Mouse (Mus musculus) cerebellum, adult 2 months (tissue): ENCODE data around the gene Heatr5a. TPM values are rescaled to one million over a fixed set of nuclear protein-coding genes. Genes with fewer than 3 reads are reported as not detected.

Source experiments
- DNase-seq, 2 experiments: peaks; one replicate each; pipeline ENCODE4 v3.0.0; 2021
- H3K27ac ChIP-seq: fragments of 200-500 bp; 2 replicates; pipeline ENCODE4 v1.5.1; 2012; ENCODE audit warnings: low read length, control low read depth, inconsistent platforms; ENCODE audit not compliant: insufficient read depth
- H3K27me3 ChIP-seq: fragments of 200-500 bp; 2 replicates; pipeline ENCODE4 v1.6.1; 2012; ENCODE audit warnings: inconsistent platforms, mild to moderate bottlenecking, low read length, moderate library complexity; ENCODE audit not compliant: control insufficient read depth, insufficient read depth
- H3K4me1 ChIP-seq: fragments of 200-500 bp; 2 replicates; pipeline ENCODE4 v1.6.1; 2011; ENCODE audit warnings: low read length; ENCODE audit not compliant: control insufficient read depth, insufficient read depth
- H3K4me3 ChIP-seq: fragments of 200-500 bp; replicated peaks from 2 replicates; pipeline ENCODE3; 2011; ENCODE audit warnings: mild to moderate bottlenecking, low read depth, low read length, control low read depth; ENCODE audit not compliant: insufficient read depth
- CTCF ChIP-seq: fragments of 200-500 bp; IDR thresholded peaks from 2 replicates; pipeline ENCODE4 v1.5.1; 2011; ENCODE audit warnings: low read depth, mild to moderate bottlenecking, control low read depth, low read length, moderate library complexity, borderline replicate concordance; ENCODE audit not compliant: insufficient read depth
- POLR2A ChIP-seq: fragments of 200-500 bp; IDR thresholded peaks from 2 replicates; pipeline ENCODE4 v1.6.1; 2011; ENCODE audit warnings: low read length, control low read depth, borderline replicate concordance; ENCODE audit not compliant: insufficient read depth
- WGBS: fragments of 180-500 bp; shearing (Covaris S2); methylation state at CpG from one replicate; pipeline ENCODE4 v1.1.7; 2018; 5-methylcytosine and 5-hydroxymethylcytosine counted together
- polyA plus RNA-seq: library from polyadenylated mRNA; depleted of rRNA; stranded (reverse); fragments of >200 nt; gene quantifications from 2 replicates; pipeline ENCODE4 v1.2.3, GENCODE M21; 2012

Heatr5a gene
- polyA plus RNA-seq, 1 experiment = 15.7 TPM

DNA sequence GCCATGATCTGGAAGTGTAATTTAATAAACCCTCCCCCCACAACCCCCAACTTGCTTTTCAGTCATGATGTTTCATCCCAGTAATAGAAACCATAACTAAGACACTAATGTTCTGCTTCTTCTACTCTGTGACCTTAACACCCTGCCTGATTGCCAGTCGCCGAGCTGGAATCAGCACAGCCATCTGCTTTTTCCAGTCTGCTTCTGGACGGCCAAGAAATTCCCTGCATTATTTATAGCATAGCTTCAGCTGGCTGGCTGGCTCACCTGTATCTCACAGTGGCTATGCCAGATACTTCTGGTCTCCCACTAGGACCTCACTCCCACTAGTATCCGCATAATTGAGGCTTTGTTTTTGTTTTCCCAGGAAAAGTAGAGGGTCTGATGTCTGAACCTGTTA is 14.7 kb upstream of the Heatr5a start:
- Histone ChIP-seq H3K27ac (no peak overlapping the region), H3K4me1 (peaks cover 8% of the 10 kb centered on the region; the same call in 1 of the 2 replicates), H3K4me3 (no peak overlapping the region), H3K27me3 (no peaks in the 10 kb centered on the region)
- WGBS = 12% methylated on average over 4 of the region's 4 CpGs
- peak; percentile 29 to 55 for DNase-seq
- TF ChIP-seq POLR2A (no peak), CTCF (no peak)

DNA sequence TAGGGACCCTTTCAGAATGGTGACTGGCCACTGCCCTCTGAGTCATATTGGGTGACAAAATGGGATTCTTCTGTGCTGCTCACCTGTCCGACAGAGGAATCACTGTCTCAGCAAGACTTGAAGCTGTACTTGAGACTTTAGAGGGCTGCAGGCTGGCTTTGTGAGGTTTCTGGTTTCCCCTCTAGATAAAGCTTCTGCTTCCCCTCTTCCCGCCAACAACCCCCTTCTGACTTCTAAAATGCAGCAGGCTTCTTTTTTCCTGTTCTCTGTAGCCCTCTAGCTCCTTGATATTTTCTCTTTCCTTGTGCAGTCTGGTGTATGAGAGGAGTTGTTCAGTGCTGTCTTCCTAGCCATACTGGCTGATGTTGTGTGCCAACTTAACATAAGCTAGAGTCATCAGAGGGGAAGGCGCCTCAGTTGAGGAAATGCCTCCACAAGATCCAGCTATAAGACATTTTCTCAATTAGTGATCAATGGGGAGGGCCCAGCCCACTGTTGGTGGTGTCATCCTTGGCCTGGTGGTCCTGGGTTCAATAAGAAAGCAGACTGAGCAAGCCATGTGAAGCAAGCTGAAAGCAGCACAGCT is 14.1 kb upstream of the Heatr5a start:
- Histone ChIP-seq H3K27me3 (no peaks in the 10 kb centered on the region), H3K4me3 (no peak overlapping the region), H3K4me1 (peaks cover 8% of the 10 kb centered on the region; the same call in 1 of the 2 replicates), H3K27ac (no peak overlapping the region)
- TF ChIP-seq CTCF (no peak), POLR2A (no peak)
- no peak for DNase-seq
- WGBS = 91% methylated on average over 3 of the region's 3 CpGs

DNA sequence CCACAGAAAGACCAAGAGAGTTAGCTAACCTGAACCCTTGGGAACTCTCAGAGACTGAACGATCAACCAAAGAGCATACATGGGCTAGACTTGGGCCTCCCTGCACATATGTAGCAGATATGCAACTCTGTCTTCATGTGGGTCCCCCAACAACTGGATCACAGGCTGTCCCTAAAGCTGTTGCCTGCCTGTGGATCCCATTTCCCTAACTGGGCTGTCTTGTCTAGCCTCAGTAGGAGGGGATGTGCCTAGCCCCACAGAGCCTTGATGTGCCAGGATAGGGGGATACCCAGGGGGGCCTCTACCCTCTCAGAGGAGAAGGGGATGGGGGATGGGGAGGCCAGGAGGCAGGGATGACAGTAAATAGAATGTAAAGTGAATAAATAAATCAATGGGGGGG is 12.5 kb upstream of the Heatr5a start:
- DNase-seq = no peak
- Histone ChIP-seq H3K27me3 (no peaks in the 10 kb centered on the region), H3K4me3 (no peak overlapping the region), H3K27ac (no peak overlapping the region), H3K4me1 (peaks cover 8% of the 10 kb centered on the region; the same call in 1 of the 2 replicates)
- TF ChIP-seq CTCF = no peak
- no peak for TF ChIP-seq POLR2A
- WGBS = 96% methylated on average over 1 of the region's 1 CpGs

DNA sequence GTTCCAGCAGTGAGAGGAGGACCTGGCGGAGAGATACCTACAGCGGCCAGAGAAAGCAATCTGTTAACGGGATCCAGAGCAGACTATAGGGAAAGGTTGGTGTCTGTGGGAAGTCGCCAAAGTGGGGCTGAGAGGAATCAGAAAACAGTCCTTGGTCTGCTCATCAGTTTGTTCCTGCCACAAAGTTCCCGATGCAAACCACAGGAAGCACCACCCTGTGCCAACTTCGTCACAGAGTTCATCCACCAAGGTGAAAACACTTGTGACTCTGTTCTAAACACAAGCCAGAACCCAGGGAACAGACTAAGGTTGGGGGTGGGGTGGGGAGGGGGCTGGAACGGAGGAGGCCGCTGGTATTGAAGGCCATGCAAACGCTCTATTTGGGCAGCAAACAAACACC is 5.4 kb upstream of the Heatr5a start:
- 50% methylated on average over 9 of the region's 9 CpGs for WGBS
- Histone ChIP-seq H3K27ac (no peak overlapping the region; the same call in 1 of the 2 replicates), H3K4me1 (peaks cover 5% of the 10 kb centered on the region), H3K27me3 (no peaks in the 10 kb centered on the region), H3K4me3 (no peak overlapping the region)
- DNase-seq = no peak
- no peak for TF ChIP-seq CTCF
- no peak for TF ChIP-seq POLR2A

DNA sequence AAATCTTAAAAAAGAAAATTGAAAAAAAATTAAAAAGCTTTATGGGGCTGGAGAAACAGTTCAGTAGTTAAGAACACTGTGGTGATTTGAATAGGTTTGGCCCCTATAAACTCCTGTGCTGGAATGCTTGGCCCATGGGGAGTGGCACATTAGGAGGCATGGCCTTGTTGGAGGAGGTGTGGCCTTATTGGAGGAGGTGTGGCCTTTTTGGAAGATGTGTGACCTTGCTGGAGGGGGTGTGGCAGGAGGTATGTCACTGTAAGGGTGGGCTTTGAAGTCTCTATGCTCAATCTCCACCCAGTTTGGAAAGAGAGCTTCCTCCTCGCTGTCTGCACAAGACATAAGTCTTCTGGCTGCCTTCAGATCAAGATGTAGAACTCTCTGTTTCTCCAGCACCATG is 3.3 kb upstream of the Heatr5a start:
- 91% methylated on average over 1 of the region's 1 CpGs for WGBS
- no peak for DNase-seq
- H3K4me3 ChIP-seq = no peak overlapping the region
- TF ChIP-seq CTCF (no peak), POLR2A (no peak)
- no peaks in the 10 kb centered on the region for H3K27me3 ChIP-seq
- peaks cover 5% of the 10 kb centered on the region for H3K4me1 ChIP-seq
- no peak overlapping the region for H3K27ac ChIP-seq

DNA sequence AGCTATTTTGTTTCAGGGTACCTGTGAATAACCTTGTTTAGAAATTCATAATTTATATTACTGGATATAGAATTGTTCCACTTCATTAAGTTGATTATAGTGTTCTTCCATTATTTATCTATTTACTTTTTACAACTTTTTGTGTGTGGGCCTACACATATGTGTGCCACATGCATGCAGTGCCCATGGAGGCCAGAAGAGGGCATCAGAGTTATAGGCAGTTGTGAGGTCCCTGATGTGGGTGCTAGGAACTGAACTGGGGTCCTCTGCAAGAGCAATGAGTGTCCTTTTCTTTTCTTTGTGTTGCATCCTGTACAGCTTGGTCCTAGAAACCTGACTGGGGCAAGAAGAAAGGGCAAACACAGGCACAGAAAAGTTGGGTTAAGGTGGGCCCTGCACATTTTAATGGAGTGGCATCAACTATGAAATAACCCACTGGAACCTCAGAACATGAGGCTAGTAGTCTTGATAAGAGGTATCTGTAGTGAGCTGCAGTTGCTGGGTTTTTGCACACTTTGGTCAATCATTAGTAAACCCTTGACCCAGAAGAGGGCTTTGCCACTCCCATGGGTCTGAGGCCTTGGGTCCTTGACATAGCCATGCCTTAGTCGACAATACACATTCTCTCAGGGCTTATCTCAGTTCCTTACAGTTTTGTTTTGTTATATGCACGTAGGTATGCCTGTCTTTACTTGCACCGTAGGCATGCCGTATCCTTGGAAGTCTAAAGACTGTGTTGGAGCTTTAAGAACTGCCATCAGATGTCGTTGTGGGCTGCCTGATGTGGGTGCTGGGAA is 1.3 kb upstream of the Heatr5a start:
- Histone ChIP-seq H3K4me1 (peaks cover 5% of the 10 kb centered on the region), H3K4me3 (no peak overlapping the region), H3K27ac (no peak overlapping the region), H3K27me3 (no peaks in the 10 kb centered on the region)
- WGBS = 95% methylated on average over 5 of the region's 5 CpGs
- 0 out of 2 replicates have a peak, but pooled peaks have one; percentile 12 for TF ChIP-seq CTCF
- no peak for TF ChIP-seq POLR2A
- no peak for DNase-seq

DNA sequence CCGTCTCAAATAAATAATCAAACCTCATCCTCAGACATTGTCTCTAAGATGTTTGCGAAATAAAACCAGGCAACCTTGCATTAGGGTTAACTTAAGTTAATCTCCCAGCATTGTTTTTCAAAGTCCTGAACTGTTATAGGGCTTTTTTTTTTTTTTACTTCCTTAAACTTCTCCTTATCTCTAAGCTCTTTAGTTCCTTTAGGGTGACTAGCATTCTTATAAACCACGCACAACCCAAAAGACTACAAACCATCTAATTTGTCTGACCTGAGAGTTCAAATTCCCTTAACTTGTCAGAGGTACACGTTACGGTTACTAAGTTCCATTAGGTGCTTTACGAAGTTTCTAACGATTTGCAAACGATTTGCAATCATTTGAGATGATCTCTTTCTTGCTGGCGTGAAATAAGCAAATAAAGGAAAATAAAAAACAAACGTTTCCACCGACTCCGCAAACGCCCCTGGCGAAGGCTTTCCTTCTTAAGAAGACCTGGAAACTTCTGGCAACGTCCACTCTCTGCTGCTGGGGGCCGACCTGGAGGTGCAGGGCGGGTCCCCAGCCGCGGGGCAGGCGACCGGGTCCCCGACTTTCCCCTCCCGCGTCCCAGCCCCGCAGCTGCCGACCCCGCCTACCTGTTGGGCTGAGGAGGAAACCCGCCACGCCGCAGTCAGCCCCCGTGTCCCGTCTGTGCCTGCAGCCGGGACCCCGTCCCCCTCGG is 610 bp downstream of the Heatr5a start:
- Histone ChIP-seq H3K27ac (peak overlapping the region; percentile 70; the same call in 1 of the 2 replicates), H3K4me1 (no peaks in the 10 kb centered on the region), H3K27me3 (no peaks in the 10 kb centered on the region), H3K4me3 (peak overlapping the region; percentile 96)
- 3% methylated on average over 35 of the region's 35 CpGs for WGBS
- DNase-seq = no peak
- TF ChIP-seq CTCF (no peak), POLR2A (no peak)
